Mouse (Mus musculus) small intestine, adult 2 months (tissue): ENCODE measurements at regions not wholly inside any gene's neighbourhood (a gene's known extent, or its start where the extent isn't known, plus 50 kb on each side); places are given as distances from the start of the nearest gene placed in this dataset.

Experiments
- H3K27ac ChIP-seq: fragments of 200-500 bp; 2 replicates; pipeline ENCODE4 v1.5.1; 2012; ENCODE audit warnings: low read depth, low read length, control low read depth, inconsistent platforms; ENCODE audit not compliant: insufficient read depth
- H3K27me3 ChIP-seq: fragments of 200-500 bp; 2 replicates; pipeline ENCODE4 v1.6.1; 2012; ENCODE audit warnings: mild to moderate bottlenecking, moderate library complexity, low read length, inconsistent platforms; ENCODE audit not compliant: control insufficient read depth, insufficient read depth
- H3K36me3 ChIP-seq: fragments of 200-500 bp; 2 replicates; pipeline ENCODE4 v1.6.1; 2012; ENCODE audit warnings: mild to moderate bottlenecking, low read length, control low read depth, inconsistent platforms; ENCODE audit not compliant: control insufficient read depth, insufficient read depth
- H3K4me1 ChIP-seq: fragments of 200-500 bp; 2 replicates; pipeline ENCODE4 v1.6.1; 2012; ENCODE audit warnings: low read length, inconsistent platforms, mixed read lengths; ENCODE audit not compliant: control insufficient read depth, insufficient read depth, insufficient read length
- H3K4me3 ChIP-seq: fragments of 200-500 bp; 2 replicates; pipeline ENCODE4 v1.5.1; 2012; ENCODE audit warnings: low read depth, mild to moderate bottlenecking, control low read depth, inconsistent platforms, low read length, moderate library complexity
- CTCF ChIP-seq: fragments of 200-500 bp; IDR thresholded peaks from 2 replicates; pipeline ENCODE4 v1.5.1; 2012; ENCODE audit warnings: low read depth, mild to moderate bottlenecking, control low read depth, inconsistent platforms, low read length, moderate library complexity, mixed read lengths; ENCODE audit not compliant: insufficient replicate concordance, insufficient read length; ENCODE audit errors: extremely low read depth
- POLR2A ChIP-seq: fragments of 200-500 bp; IDR thresholded peaks from 2 replicates; pipeline ENCODE4 v1.6.1; 2012; ENCODE audit warnings: low read depth, mild to moderate bottlenecking, control low read depth, inconsistent platforms, low read length, moderate library complexity
- WGBS: fragments of 180-500 bp; shearing (Covaris S2); methylation state at CpG from one replicate; pipeline ENCODE4 v1.1.7; 2018; 5-methylcytosine and 5-hydroxymethylcytosine counted together

DNA sequence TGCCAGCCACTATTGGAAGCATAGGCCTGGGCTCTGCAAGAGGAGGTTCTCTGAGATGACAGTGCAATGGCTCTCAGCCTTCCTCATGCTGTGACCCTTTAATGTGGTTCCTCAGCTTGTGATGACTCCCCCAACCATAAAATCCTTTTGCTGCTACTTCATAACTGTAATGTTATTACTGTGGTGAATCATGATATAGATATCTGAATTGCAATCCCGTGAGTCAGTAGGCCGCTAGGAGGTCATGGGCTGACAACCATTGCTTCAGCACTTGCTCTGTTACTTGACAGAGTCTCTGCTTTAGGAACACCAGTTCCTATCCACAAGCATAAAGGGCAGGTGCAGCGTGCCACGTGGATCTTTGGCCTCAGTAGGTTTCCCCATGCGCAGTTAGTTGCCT is 69.8 kb upstream of the Vps8 start:
- no peaks in the 10 kb centered on the region for H3K4me1 ChIP-seq
- no peak overlapping the region for H3K4me3 ChIP-seq
- no peak overlapping the region for H3K27ac ChIP-seq
- 55% methylated on average over 5 of the region's 5 CpGs for WGBS
- H3K27me3 ChIP-seq, result no peaks in the 10 kb centered on the region
- no peaks in the 10 kb centered on the region for H3K36me3 ChIP-seq
- TF ChIP-seq POLR2A (no peak), CTCF (no peak)

- no peak for TF ChIP-seq CTCF
- H3K4me1 ChIP-seq, result no peaks in the 10 kb centered on the region
- no peaks in the 10 kb centered on the region for H3K27me3 ChIP-seq
- H3K36me3 ChIP-seq, result no peaks in the 10 kb centered on the region
- WGBS, result 34% methylated on average over 6 of the region's 6 CpGs
- H3K27ac ChIP-seq, result no peak overlapping the region
- no peak overlapping the region for H3K4me3 ChIP-seq
Measured at GRCm38 (mm10) chr16:21353545-21353944, 69.4 kb upstream of the Vps8 start.

DNA sequence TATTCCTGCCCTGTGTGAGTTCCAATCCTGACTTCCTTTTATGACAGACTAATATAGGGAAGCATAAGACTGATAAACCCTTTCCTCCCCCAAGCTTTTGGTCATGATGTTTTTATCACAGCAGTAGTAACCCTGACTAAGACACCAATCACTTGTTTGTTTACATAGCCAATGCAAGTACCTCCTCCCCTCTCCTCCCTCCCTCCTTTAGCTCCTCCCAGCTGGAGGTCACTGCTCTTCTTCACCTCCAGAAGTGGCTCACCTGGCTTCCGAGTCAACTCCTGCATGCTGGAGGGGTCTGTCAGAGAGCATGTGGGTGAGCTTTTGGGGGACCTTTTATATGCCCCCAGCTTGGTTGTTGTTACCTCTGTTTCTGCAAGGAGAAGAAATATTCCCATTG is 67.3 kb upstream of the Vps8 start:
- H3K27me3 ChIP-seq, result no peaks in the 10 kb centered on the region
- H3K4me1 ChIP-seq, result no peaks in the 10 kb centered on the region
- no peaks in the 10 kb centered on the region for H3K36me3 ChIP-seq
- H3K4me3 ChIP-seq, result no peak overlapping the region
- H3K27ac ChIP-seq, result no peak overlapping the region
- TF ChIP-seq POLR2A, result no peak
- no peak for TF ChIP-seq CTCF
- WGBS, result 83% methylated on average over 1 of the region's 1 CpGs

DNA sequence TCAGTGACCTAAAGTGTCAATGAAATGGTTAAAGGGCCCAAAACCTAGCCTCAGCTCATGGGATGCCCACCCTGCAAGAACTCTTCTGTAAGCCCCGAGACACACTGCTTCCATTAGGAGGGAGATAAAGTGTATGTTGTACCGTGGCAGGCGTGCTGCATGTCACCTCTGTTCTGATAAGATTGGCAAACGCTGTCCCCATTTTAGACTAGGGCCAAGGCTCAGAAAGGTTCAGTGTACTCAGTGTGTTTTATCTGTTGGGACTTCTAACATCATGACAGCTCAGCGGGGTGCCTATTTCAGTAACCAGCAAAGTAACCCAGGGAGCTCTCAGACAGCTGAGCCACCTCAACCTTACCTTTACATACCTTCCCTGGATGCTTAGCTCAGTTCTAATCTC is 65.5 kb upstream of the Vps8 start:
- H3K27ac ChIP-seq, result no peak overlapping the region
- 60% methylated on average over 5 of the region's 5 CpGs for WGBS
- TF ChIP-seq POLR2A, result no peak
- TF ChIP-seq CTCF, result no peak
- no peak overlapping the region for H3K4me3 ChIP-seq
- H3K4me1 ChIP-seq, result no peaks in the 10 kb centered on the region
- H3K36me3 ChIP-seq, result no peaks in the 10 kb centered on the region
- H3K27me3 ChIP-seq, result no peaks in the 10 kb centered on the region

DNA sequence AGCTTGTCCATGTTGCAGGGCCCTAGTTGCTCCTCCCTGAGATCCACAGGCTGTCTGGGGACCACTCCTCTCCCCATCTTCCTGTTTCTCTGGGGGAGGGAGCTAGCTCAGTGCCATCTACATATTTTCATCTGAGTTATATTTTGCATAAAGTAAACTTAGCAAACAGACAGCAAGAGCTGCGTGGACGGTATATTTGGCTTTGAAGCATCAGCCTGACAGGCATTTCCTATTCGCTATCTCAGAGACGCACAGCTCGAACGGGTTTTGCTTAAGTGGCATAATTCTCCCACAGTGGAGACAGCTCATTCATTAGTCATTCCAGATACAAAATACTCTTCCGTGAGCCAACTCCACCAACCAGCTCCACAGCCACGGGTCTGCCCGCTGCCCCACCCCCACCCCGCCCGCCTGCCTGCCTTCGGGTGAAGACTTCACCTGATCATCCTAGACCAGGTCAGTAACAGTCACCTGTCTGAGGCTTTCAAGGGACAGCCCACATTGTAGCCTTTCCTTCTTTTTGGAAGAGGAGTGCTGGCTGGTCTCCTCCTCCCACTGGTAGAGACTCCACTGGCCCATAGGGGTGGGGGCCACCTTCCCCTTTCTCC is 64.5 kb upstream of the Vps8 start:
- 49% methylated on average over 12 of the region's 12 CpGs for WGBS
- no peaks in the 10 kb centered on the region for H3K36me3 ChIP-seq
- H3K27me3 ChIP-seq, result no peaks in the 10 kb centered on the region
- no peaks in the 10 kb centered on the region for H3K4me1 ChIP-seq
- no peak overlapping the region for H3K27ac ChIP-seq
- no peak for TF ChIP-seq POLR2A
- TF ChIP-seq CTCF, result no peak
- H3K4me3 ChIP-seq, result no peak overlapping the region

DNA sequence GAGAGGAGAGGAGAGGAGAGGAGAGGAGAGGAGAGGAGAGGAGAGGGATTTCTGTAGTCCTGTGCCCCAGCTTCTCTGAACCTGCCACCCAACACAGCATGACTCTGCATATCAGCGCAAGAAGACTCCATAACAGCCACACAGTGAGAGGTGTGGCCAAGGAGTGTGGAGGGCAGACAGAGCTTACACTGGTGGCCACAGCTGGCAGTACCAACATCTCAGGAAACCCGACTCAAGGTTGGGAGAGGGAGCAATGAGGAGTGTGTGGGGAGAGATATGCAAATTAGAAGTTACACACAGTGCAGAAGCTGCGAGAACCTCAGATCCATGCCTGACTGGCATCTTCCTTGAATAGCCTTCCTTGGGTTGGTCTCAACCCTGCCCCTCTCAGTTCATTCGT is 63.5 kb upstream of the Vps8 start:
- H3K27me3 ChIP-seq, result no peaks in the 10 kb centered on the region
- H3K4me3 ChIP-seq, result no peak overlapping the region

GRCm38 (mm10) chr16:21361406-21361805 is 61.5 kb upstream of the Vps8 start:
- Histone ChIP-seq H3K4me1 (no peaks in the 10 kb centered on the region), H3K36me3 (no peaks in the 10 kb centered on the region), H3K27me3 (no peaks in the 10 kb centered on the region), H3K4me3 (no peak overlapping the region), H3K27ac (no peak overlapping the region)
- 36% methylated on average over 2 of the region's 2 CpGs for WGBS
- no peak for TF ChIP-seq POLR2A
- no peak for TF ChIP-seq CTCF

More for the DNA sequence above, 63.5 kb upstream of the Vps8 start:
- whole genome bisulfite sequencing, result 25% methylated on average over 4 of the region's 4 CpGs
- Histone ChIP-seq H3K36me3 (no peaks in the 10 kb centered on the region), H3K4me1 (no peaks in the 10 kb centered on the region), H3K27ac (no peak overlapping the region)
- no peak for TF ChIP-seq POLR2A
- no peak for TF ChIP-seq CTCF
